Mouse (Mus musculus) kidney, embryonic 14.5 days (tissue): Measurements from ENCODE around the gene Six5. TPM values are rescaled to one million over a fixed set of nuclear protein-coding genes. Genes with fewer than 3 reads are reported as not detected.

Source experiments
- ATAC-seq: fragments of 200-750 bp; cut with Nextera tagmentation; 2 replicates; pipeline ENCODE4 v1.8.0; 2017; ENCODE audit warnings: moderate number of reproducible peaks, mild to moderate bottlenecking, moderate TSS enrichment, moderate library complexity; ENCODE audit not compliant: low FRiP score, low TSS enrichment
- H3K27ac ChIP-seq: fragments of 300-500 bp; sonication (generic); 2 replicates; pipeline ENCODE4 v1.5.1; 2014; ENCODE audit warnings: low read depth, mild to moderate bottlenecking, low read length, moderate library complexity, mixed read lengths
- H3K27me3 ChIP-seq: fragments of 300-500 bp; sonication (generic); 2 replicates; pipeline ENCODE4 v1.6.1; 2014; ENCODE audit warnings: mild to moderate bottlenecking, low read length; ENCODE audit not compliant: control insufficient read depth, insufficient read depth
- H3K36me3 ChIP-seq: fragments of 300-500 bp; sonication (generic); 2 replicates; pipeline ENCODE4 v1.6.1; 2014; ENCODE audit warnings: low read length, mixed read lengths; ENCODE audit not compliant: control insufficient read depth, insufficient read depth
- H3K4me1 ChIP-seq: fragments of 300-500 bp; sonication (generic); 2 replicates; pipeline ENCODE4 v1.6.1; 2014; ENCODE audit warnings: low read length, mixed read lengths; ENCODE audit not compliant: control insufficient read depth, insufficient read depth
- H3K4me2 ChIP-seq: fragments of 300-500 bp; sonication (generic); replicated peaks from 2 replicates; pipeline ENCODE4 v1.6.1; 2014; ENCODE audit warnings: low read depth, mild to moderate bottlenecking, low read length
- H3K4me3 ChIP-seq: fragments of 300-500 bp; sonication (generic); 2 replicates; pipeline ENCODE4 v1.5.1; 2014; ENCODE audit warnings: mild to moderate bottlenecking, low read length
- H3K9ac ChIP-seq: fragments of 300-500 bp; sonication (generic); 2 replicates; pipeline ENCODE4 v1.6.1; 2014; ENCODE audit warnings: low read depth, mild to moderate bottlenecking, low read length, moderate library complexity
- H3K9me3 ChIP-seq: fragments of 300-500 bp; sonication (generic); 2 replicates; pipeline ENCODE4 v1.6.1; 2016; ENCODE audit warnings: low read length; ENCODE audit not compliant: control insufficient read depth
- WGBS: fragments of 180-500 bp; shearing (Covaris S2); extraction: QIAGEN DNeasy Blood & Tissue Kit; methylation state at CpG from one replicate; pipeline ENCODE4 v1.1.7; 2014; 5-methylcytosine and 5-hydroxymethylcytosine counted together
- polyA plus RNA-seq: library from polyadenylated mRNA; unstranded; fragments of >200 nt; fragmentation: Nextera tagmentation; extraction: Ambion mirVana; gene quantifications from 2 replicates; pipeline ENCODE4 v1.2.1, GENCODE M21; 2014

Six5 gene
- polyA plus RNA-seq, 1 experiment from 2014 or later, result 13.3 TPM

GRCm38 (mm10) chr7:19097863-19098262, 3.5 kb downstream of the Six5 start:
- H3K4me3 ChIP-seq, result no peak overlapping the region
- no peak overlapping the region for H3K27ac ChIP-seq
- no peaks in the 10 kb centered on the region for H3K9me3 ChIP-seq
- ATAC-seq, result no peak
- peaks cover 22% of the 10 kb centered on the region for H3K4me1 ChIP-seq
- H3K4me2 ChIP-seq, result no peak overlapping the region
- no peak overlapping the region for H3K9ac ChIP-seq
- no peaks in the 10 kb centered on the region for H3K27me3 ChIP-seq
- peaks cover 10% of the 10 kb centered on the region for H3K36me3 ChIP-seq

GRCm38 (mm10) chr7:19098811-19099210, 4.4 kb downstream of the Six5 start:
- no peak for ATAC-seq
- Histone ChIP-seq H3K36me3 (peaks cover 10% of the 10 kb centered on the region), H3K4me1 (peaks cover 18% of the 10 kb centered on the region), H3K27me3 (no peaks in the 10 kb centered on the region), H3K27ac (no peak overlapping the region), H3K9me3 (no peaks in the 10 kb centered on the region), H3K4me3 (no peak overlapping the region), H3K9ac (no peak overlapping the region), H3K4me2 (no peak overlapping the region)
- 74% methylated on average over 7 of the region's 7 CpGs for WGBS

GRCm38 (mm10) chr7:19100290-19100689, 5.9 kb downstream of the Six5 start:
- Histone ChIP-seq H3K4me2 (no peak overlapping the region), H3K9me3 (no peaks in the 10 kb centered on the region), H3K4me3 (no peak overlapping the region), H3K27ac (no peak overlapping the region), H3K27me3 (no peaks in the 10 kb centered on the region), H3K4me1 (peaks cover 18% of the 10 kb centered on the region), H3K9ac (no peak overlapping the region), H3K36me3 (peaks cover 10% of the 10 kb centered on the region)
- whole genome bisulfite sequencing, result 73% methylated on average over 1 of the region's 1 CpGs
- no peak for ATAC-seq

GRCm38 (mm10) chr7:19103741-19104140, 9.3 kb downstream of the Six5 start:
- ATAC-seq, result no peak
- no peaks in the 10 kb centered on the region for H3K36me3 ChIP-seq
- H3K4me3 ChIP-seq, result no peak overlapping the region
- no peak overlapping the region for H3K4me2 ChIP-seq
- no peak overlapping the region for H3K27ac ChIP-seq
- H3K4me1 ChIP-seq, result no peaks in the 10 kb centered on the region
- H3K9me3 ChIP-seq, result no peaks in the 10 kb centered on the region
- no peaks in the 10 kb centered on the region for H3K27me3 ChIP-seq
- no peak overlapping the region for H3K9ac ChIP-seq

GRCm38 (mm10) chr7:19104486-19104885, 10.1 kb downstream of the Six5 start:
- WGBS, result 85% methylated on average over 2 of the region's 2 CpGs

GRCm38 (mm10) chr7:19107436-19107835, 13.0 kb downstream of the Six5 start:
- H3K27me3 ChIP-seq, result no peaks in the 10 kb centered on the region
- no peak overlapping the region for H3K27ac ChIP-seq
- H3K9ac ChIP-seq, result no peak overlapping the region
- H3K4me3 ChIP-seq, result no peak overlapping the region
- H3K4me2 ChIP-seq, result no peak overlapping the region
- WGBS, result 62% methylated on average over 3 of the region's 3 CpGs
- ATAC-seq, result no peak
- H3K9me3 ChIP-seq, result no peaks in the 10 kb centered on the region
- no peaks in the 10 kb centered on the region for H3K36me3 ChIP-seq
- H3K4me1 ChIP-seq, result no peaks in the 10 kb centered on the region

More at GRCm38 (mm10) chr7:19104486-19104885, 10.1 kb downstream of the Six5 start:
- Histone ChIP-seq H3K4me2 (no peak overlapping the region), H3K4me1 (no peaks in the 10 kb centered on the region), H3K9me3 (no peaks in the 10 kb centered on the region), H3K27ac (no peak overlapping the region), H3K36me3 (no peaks in the 10 kb centered on the region), H3K4me3 (no peak overlapping the region), H3K9ac (no peak overlapping the region), H3K27me3 (no peaks in the 10 kb centered on the region)
- no peak for ATAC-seq

GRCm38 (mm10) chr7:19109565-19109964, 15.2 kb downstream of the Six5 start:
- Histone ChIP-seq H3K9ac (no peak overlapping the region), H3K27ac (no peak overlapping the region), H3K4me3 (no peak overlapping the region), H3K27me3 (no peaks in the 10 kb centered on the region), H3K4me1 (no peaks in the 10 kb centered on the region), H3K9me3 (no peaks in the 10 kb centered on the region), H3K36me3 (no peaks in the 10 kb centered on the region), H3K4me2 (no peak overlapping the region)
- WGBS, result 69% methylated on average over 1 of the region's 1 CpGs
- ATAC-seq, result no peak

- WGBS, result 28% methylated on average over 59 of the region's 64 CpGs
- peak; percentile 36 for ATAC-seq
- Histone ChIP-seq H3K27ac (no peak within 1 kb of the TSS), H3K9me3 (peaks cover 7% of the 10 kb centered on the region), H3K4me3 (peak within 1 kb of the TSS; percentile 24), H3K27me3 (no peaks in the 10 kb centered on the region), H3K36me3 (no peaks in the 10 kb centered on the region), H3K9ac (no peak within 1 kb of the TSS), H3K4me2 (peak within 1 kb of the TSS; percentile 41), H3K4me1 (peaks cover 16% of the 10 kb centered on the region)
Measured at GRCm38 (mm10) chr7:19118028-19118771, 23.8 kb downstream of the Six5 start, which contains the start of gene Gm4969. Gene Gm4969, minus strand, starts transcription at chr7:19118368.

- H3K27me3 ChIP-seq, result no peaks in the 10 kb centered on the region
- no peak overlapping the region for H3K9ac ChIP-seq
- H3K4me2 ChIP-seq, result no peak overlapping the region
- peaks cover 7% of the 10 kb centered on the region for H3K9me3 ChIP-seq
- no peaks in the 10 kb centered on the region for H3K36me3 ChIP-seq
- H3K4me1 ChIP-seq, result peaks cover 16% of the 10 kb centered on the region
- no peak overlapping the region; the same call in 1 of the 2 replicates for H3K4me3 ChIP-seq
- H3K27ac ChIP-seq, result no peak overlapping the region
- WGBS, result 93% methylated on average over 8 of the region's 8 CpGs
- peak; percentile 28 for ATAC-seq
Measured at GRCm38 (mm10) chr7:19119083-19119482, 24.7 kb downstream of the Six5 start.
